Comparison of ENCODE assay signal across 26 mouse cellular contexts in the genomic region with DNA sequence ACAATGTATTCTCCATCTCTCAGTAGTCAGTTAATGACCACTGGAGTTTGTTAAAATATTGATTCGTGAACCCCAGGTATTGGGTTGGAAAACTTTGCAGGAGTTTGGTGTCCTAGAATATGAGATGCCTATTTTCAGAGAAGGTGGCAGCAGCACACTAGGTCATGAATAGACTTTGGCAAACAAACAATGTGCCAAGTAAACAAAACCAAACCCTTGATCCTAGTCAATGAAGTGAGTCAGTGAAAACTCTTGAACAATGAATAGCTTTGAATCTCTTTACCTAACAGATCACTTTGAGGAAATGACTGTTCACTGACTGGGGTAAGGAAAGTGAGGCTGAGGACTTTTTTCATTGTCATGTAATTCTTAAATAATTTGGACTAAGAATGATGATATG.
"Had no signal": no experiment of that assay in that cellular context is flagged by ENCODE, and none has a peak within 500 bp of the region (broad histone marks: within the 10 kb centered on the region; RNA-seq: fewer than 3 reads in every experiment).

No protein-coding gene starts in this region.

- H3K9ac ChIP-seq: heart, embryonic 12.5 days; hindbrain, embryonic 12.5 days; hindbrain, embryonic 14.5 days; intestine, embryonic 15.5 days; limb, embryonic 13.5 days; limb, embryonic 15.5 days; liver, embryonic 13.5 days had no signal

- ATAC-seq: hindbrain, embryonic 16.5 days; inflammation-experienced regulatory T-cells, adult 6 months; intestine, embryonic 15.5 days; intestine, postnatal 0 days had no signal

- H3K27ac ChIP-seq: gastrocnemius, adult 2 months; heart, embryonic 10.5 days; hindbrain, embryonic 10.5 days; hindbrain, embryonic 12.5 days; hindbrain, embryonic 14.5 days; intestine, embryonic 15.5 days; limb, embryonic 13.5 days; limb, embryonic 15.5 days; liver, embryonic 13.5 days had no signal

- H3K4me2 ChIP-seq: heart, embryonic 12.5 days; hindbrain, embryonic 12.5 days; hindbrain, embryonic 14.5 days; intestine, embryonic 15.5 days; limb, embryonic 13.5 days; limb, embryonic 15.5 days; liver, embryonic 11.5 days; liver, embryonic 13.5 days had no signal

- H3K9me3 ChIP-seq: intestine, embryonic 15.5 days; limb, embryonic 13.5 days; limb, embryonic 15.5 days had no signal

- H3K27me3 ChIP-seq: heart, embryonic 12.5 days; hindbrain, embryonic 12.5 days; intestine, embryonic 15.5 days; limb, embryonic 13.5 days; limb, embryonic 15.5 days; liver, embryonic 13.5 days had no signal

- H3K36me3 ChIP-seq: hindbrain, embryonic 12.5 days; intestine, embryonic 15.5 days; limb, embryonic 15.5 days; liver, embryonic 13.5 days had no signal

- DNase-seq: gastrocnemius, adult 2 months; gastrocnemius, postnatal 10 days; gastrocnemius, postnatal 25 days; heart, adult 18-20 months; heart, postnatal 10 days; heart, postnatal 4 days; kidney, adult 18-20 months; kidney, postnatal 10 days; kidney, postnatal 25 days; kidney, postnatal 4 days; layer of hippocampus, adult 9-11 months; layer of hippocampus, postnatal 36 days; left cerebral cortex, postnatal 4 days; liver, embryonic 13.5 days had no signal

- H3K4me1 ChIP-seq: heart, embryonic 10.5 days; hindbrain, embryonic 10.5 days; intestine, embryonic 15.5 days; limb, embryonic 13.5 days; limb, embryonic 15.5 days; liver, embryonic 13.5 days had no signal

- H3K4me3 ChIP-seq: gastrocnemius, adult 2 months; heart, embryonic 10.5 days; heart, embryonic 12.5 days; hindbrain, embryonic 10.5 days; hindbrain, embryonic 12.5 days; intestine, embryonic 15.5 days; limb, embryonic 13.5 days; limb, embryonic 15.5 days; liver, embryonic 13.5 days had no signal
